Mouse (Mus musculus): ENCODE results near the gene Adrb1. TPM values are rescaled to one million over a fixed set of nuclear protein-coding genes. Genes with fewer than 3 reads are reported as not detected.

Adrb1 gene
- polyA plus RNA-seq, 1 experiment from 2014 or later: 1.8 TPM

- Histone ChIP-seq H3K4me3 (replicated peaks; ENCODE audit: low read length) (no peak overlapping the region), H3K27me3 (ENCODE audit: control insufficient read depth, insufficient read depth, low read length) (no peaks in the 10 kb centered on the region), H3K4me2 (replicated peaks) (no peak overlapping the region), H3K4me1 (replicated peaks; ENCODE audit: control insufficient read depth, insufficient read depth, low read length) (peaks cover 14% of the 10 kb centered on the region), H3K9ac (no peak overlapping the region), H3K27ac (no peak overlapping the region), H3K36me3 (replicated peaks; ENCODE audit: control insufficient read depth, insufficient read depth) (no peaks in the 10 kb centered on the region), H3K9me3 (ENCODE audit: control insufficient read depth, low read length) (no peaks in the 10 kb centered on the region)
- DNase-seq (ENCODE audit: low spot score) (no peak), ATAC-seq (ENCODE audit: low FRiP score) (no peak)
- WGBS: 90% methylated on average over 10 of the region's 10 CpGs
Observed at GRCm38 (mm10) chr19:56700848-56701247, 21.2 kb upstream of the Adrb1 start.

GRCm38 (mm10) chr19:56701404-56702033 lies 20.5 kb upstream of the Adrb1 start:
- Histone ChIP-seq H3K9me3 (ENCODE audit: control insufficient read depth, low read length) (no peaks in the 10 kb centered on the region), H3K27me3 (ENCODE audit: control insufficient read depth, insufficient read depth, low read length) (no peaks in the 10 kb centered on the region), H3K27ac (no peak overlapping the region), H3K4me2 (replicated peaks) (no peak overlapping the region), H3K4me1 (replicated peaks; ENCODE audit: control insufficient read depth, insufficient read depth, low read length) (peaks cover 14% of the 10 kb centered on the region), H3K4me3 (replicated peaks; ENCODE audit: low read length) (no peak overlapping the region), H3K36me3 (replicated peaks; ENCODE audit: control insufficient read depth, insufficient read depth) (no peaks in the 10 kb centered on the region), H3K9ac (no peak overlapping the region)
- ATAC-seq (ENCODE audit: low FRiP score): no peak
- WGBS: 64% methylated on average over 8 of the region's 8 CpGs
- no peak for DNase-seq (ENCODE audit: low spot score)

- no peaks in the 10 kb centered on the region for H3K27me3 ChIP-seq (ENCODE audit: control insufficient read depth, insufficient read depth, low read length)
- no peak overlapping the region for H3K4me2 ChIP-seq (replicated peaks)
- ATAC-seq (ENCODE audit: low FRiP score) (no peak), DNase-seq (ENCODE audit: low spot score) (peak; percentile 46)
- no peaks in the 10 kb centered on the region for H3K9me3 ChIP-seq (ENCODE audit: control insufficient read depth, low read length)
- H3K4me1 ChIP-seq (replicated peaks; ENCODE audit: control insufficient read depth, insufficient read depth, low read length): peaks cover 14% of the 10 kb centered on the region
- no peak overlapping the region for H3K9ac ChIP-seq
- 36% methylated on average over 6 of the region's 6 CpGs for whole genome bisulfite sequencing
- H3K4me3 ChIP-seq (replicated peaks; ENCODE audit: low read length): no peak overlapping the region
- no peak overlapping the region for H3K27ac ChIP-seq
- H3K36me3 ChIP-seq (replicated peaks; ENCODE audit: control insufficient read depth, insufficient read depth): no peaks in the 10 kb centered on the region
Observed at GRCm38 (mm10) chr19:56702039-56702438, 20.0 kb upstream of the Adrb1 start.

- ATAC-seq (ENCODE audit: low FRiP score): no peak
- 77% methylated on average over 12 of the region's 12 CpGs for WGBS
- H3K4me1 ChIP-seq (replicated peaks; ENCODE audit: control insufficient read depth, insufficient read depth, low read length): peaks cover 14% of the 10 kb centered on the region
Observed at GRCm38 (mm10) chr19:56703238-56704097, 18.5 kb upstream of the Adrb1 start.

GRCm38 (mm10) chr19:56705026-56705675 lies 16.8 kb upstream of the Adrb1 start:
- no peaks in the 10 kb centered on the region for H3K27me3 ChIP-seq (ENCODE audit: control insufficient read depth, insufficient read depth, low read length)
- WGBS: 44% methylated on average over 8 of the region's 8 CpGs
- no peaks in the 10 kb centered on the region for H3K9me3 ChIP-seq (ENCODE audit: control insufficient read depth, low read length)
- peaks cover 14% of the 10 kb centered on the region for H3K4me1 ChIP-seq (replicated peaks; ENCODE audit: control insufficient read depth, insufficient read depth, low read length)
- H3K4me3 ChIP-seq (replicated peaks; ENCODE audit: low read length): no peak overlapping the region
- no peak overlapping the region for H3K9ac ChIP-seq
- DNase-seq (ENCODE audit: low spot score) (no peak), ATAC-seq (ENCODE audit: low FRiP score) (no peak)
- no peak overlapping the region for H3K27ac ChIP-seq
- no peaks in the 10 kb centered on the region for H3K36me3 ChIP-seq (replicated peaks; ENCODE audit: control insufficient read depth, insufficient read depth)
- no peak overlapping the region for H3K4me2 ChIP-seq (replicated peaks)

More at GRCm38 (mm10) chr19:56703238-56704097, 18.5 kb upstream of the Adrb1 start:
- Histone ChIP-seq H3K27me3 (ENCODE audit: control insufficient read depth, insufficient read depth, low read length) (no peaks in the 10 kb centered on the region), H3K4me2 (replicated peaks) (no peak overlapping the region), H3K36me3 (replicated peaks; ENCODE audit: control insufficient read depth, insufficient read depth) (no peaks in the 10 kb centered on the region), H3K9ac (no peak overlapping the region), H3K4me3 (replicated peaks; ENCODE audit: low read length) (no peak overlapping the region), H3K27ac (no peak overlapping the region), H3K9me3 (ENCODE audit: control insufficient read depth, low read length) (no peaks in the 10 kb centered on the region)
- DNase-seq (ENCODE audit: low spot score): no peak

- DNase-seq (ENCODE audit: low spot score): no peak
- WGBS: 69% methylated on average over 2 of the region's 2 CpGs
- Histone ChIP-seq H3K9ac (no peak overlapping the region), H3K4me1 (replicated peaks; ENCODE audit: control insufficient read depth, insufficient read depth, low read length) (no peaks in the 10 kb centered on the region), H3K36me3 (replicated peaks; ENCODE audit: control insufficient read depth, insufficient read depth) (no peaks in the 10 kb centered on the region), H3K4me2 (replicated peaks) (no peak overlapping the region), H3K27ac (no peak overlapping the region), H3K4me3 (replicated peaks; ENCODE audit: low read length) (no peak overlapping the region), H3K27me3 (ENCODE audit: control insufficient read depth, insufficient read depth, low read length) (no peaks in the 10 kb centered on the region), H3K9me3 (ENCODE audit: control insufficient read depth, low read length) (no peaks in the 10 kb centered on the region)
- no peak for ATAC-seq (ENCODE audit: low FRiP score)
Observed at GRCm38 (mm10) chr19:56708794-56709193, 13.2 kb upstream of the Adrb1 start.

- ATAC-seq (ENCODE audit: low FRiP score): no peak
- Histone ChIP-seq H3K9me3 (ENCODE audit: control insufficient read depth, low read length) (no peaks in the 10 kb centered on the region), H3K27me3 (ENCODE audit: control insufficient read depth, insufficient read depth, low read length) (no peaks in the 10 kb centered on the region), H3K27ac (no peak overlapping the region), H3K9ac (no peak overlapping the region), H3K4me2 (replicated peaks) (no peak overlapping the region), H3K4me1 (replicated peaks; ENCODE audit: control insufficient read depth, insufficient read depth, low read length) (no peaks in the 10 kb centered on the region), H3K4me3 (replicated peaks; ENCODE audit: low read length) (no peak overlapping the region), H3K36me3 (replicated peaks; ENCODE audit: control insufficient read depth, insufficient read depth) (no peaks in the 10 kb centered on the region)
- no peak for DNase-seq (ENCODE audit: low spot score)
- 87% methylated on average over 17 of the region's 17 CpGs for WGBS
Observed at GRCm38 (mm10) chr19:56710131-56710905, 11.7 kb upstream of the Adrb1 start.

GRCm38 (mm10) chr19:56713613-56714012 lies 8.4 kb upstream of the Adrb1 start:
- 90% methylated on average over 5 of the region's 5 CpGs for WGBS

More at GRCm38 (mm10) chr19:56713613-56714012, 8.4 kb upstream of the Adrb1 start:
- DNase-seq (ENCODE audit: low spot score) (no peak), ATAC-seq (ENCODE audit: low FRiP score) (no peak)
- Histone ChIP-seq H3K4me2 (replicated peaks) (no peak overlapping the region), H3K4me3 (replicated peaks; ENCODE audit: low read length) (no peak overlapping the region), H3K36me3 (replicated peaks; ENCODE audit: control insufficient read depth, insufficient read depth) (no peaks in the 10 kb centered on the region), H3K27me3 (ENCODE audit: control insufficient read depth, insufficient read depth, low read length) (no peaks in the 10 kb centered on the region; the same call in 1 of the 2 replicates), H3K4me1 (replicated peaks; ENCODE audit: control insufficient read depth, insufficient read depth, low read length) (no peaks in the 10 kb centered on the region), H3K9ac (no peak overlapping the region), H3K9me3 (ENCODE audit: control insufficient read depth, low read length) (no peaks in the 10 kb centered on the region), H3K27ac (no peak overlapping the region)

Measured in hindbrain, embryonic 14.5 days (tissue).